Mouse (Mus musculus) E14TG2a.4 (cell line): ENCODE results near the gene AU022751.
"Not testable (repeated sequence)": the region's sequence is repeated elsewhere in the genome, so short reads cannot be mapped to it uniquely, and the experiment has no call there.

ENCODE experiments used
- CTCF ChIP-seq: conservative IDR thresholded peaks from 2 replicates; pipeline ENCODE4 v1.5.1; 2014; ENCODE audit warnings: low read length
- NANOG ChIP-seq: IDR thresholded peaks from 2 replicates; pipeline ENCODE4 v1.6.1; 2014; ENCODE audit warnings: borderline replicate concordance, low read length, mixed read lengths
- POU5F1 ChIP-seq: IDR thresholded peaks from 2 replicates; pipeline ENCODE4 v1.6.1; 2014; ENCODE audit warnings: low read length, borderline replicate concordance

GRCm38 (mm10) chrX:6047066-6047935, 35.9 kb downstream of the AU022751 start, which contains the start of gene Nudt11:
- not testable (repeated sequence) for TF ChIP-seq CTCF, POU5F1, NANOG
